Mouse (Mus musculus) effector memory CD4-positive, alpha-beta T cell, adult 5 months (primary cell): ENCODE data around the gene 4931400O07Rik. TPM values are rescaled to one million over a fixed set of nuclear protein-coding genes. Genes with fewer than 3 reads are reported as not detected.

Source experiments
- polyA plus RNA-seq: library from polyadenylated mRNA; unstranded; fragments of 100-300 nt; shearing (Covaris generic); gene quantifications from one replicate; pipeline ENCODE4 v1.2.1, GENCODE M21; 2017

4931400O07Rik gene
- polyA plus RNA-seq, result not detected

DNA sequence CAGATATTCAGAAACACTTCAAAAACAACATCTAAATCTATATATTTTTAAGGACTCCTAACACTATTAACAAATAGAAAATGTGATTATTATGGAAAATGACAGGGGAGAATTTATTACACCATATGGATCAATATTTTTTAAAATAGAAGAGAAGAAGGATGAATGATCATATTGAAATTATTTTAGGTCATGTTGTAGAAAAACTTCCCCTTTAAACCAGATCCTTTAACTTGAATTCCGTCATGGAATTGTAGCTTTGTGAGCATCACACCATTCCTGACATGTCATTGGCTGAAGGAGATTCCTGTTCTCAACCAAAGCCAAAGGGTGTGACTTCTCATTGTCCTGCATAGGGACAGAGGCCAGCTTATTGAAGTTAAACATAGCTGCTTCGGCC, at the start of gene 4931400O07Rik:
4931400O07Rik (plus strand) TSS at position 301 of the 400 bp plus-strand sequence.

Other genes starting within 250 kb of the 4931400O07Rik start
- gene 4933402E13Rik, start 184.5 kb upstream of the 4931400O07Rik start, polyA plus RNA-seq, result not detected